Mouse (Mus musculus): ENCODE results near the gene Raet1e.
"Not testable (repeated sequence)": the region's sequence is repeated elsewhere in the genome, so short reads cannot be mapped to it uniquely, and the experiment has no call there.

The Raet1e gene

GRCm38 (mm10) chr10:22274445-22275057, 116.2 kb downstream of the Raet1e start:
- DNase-seq: no peak

GRCm38 (mm10) chr10:22278468-22278867, 120.1 kb downstream of the Raet1e start:
- DNase-seq: not testable (repeated sequence)

GRCm38 (mm10) chr10:22282816-22283215, 124.4 kb downstream of the Raet1e start:
- no peak for DNase-seq

GRCm38 (mm10) chr10:22295676-22296075, 137.3 kb downstream of the Raet1e start:
- DNase-seq: no peak

- DNase-seq: no peak
Measured at GRCm38 (mm10) chr10:22297033-22297762, 138.8 kb downstream of the Raet1e start.

GRCm38 (mm10) chr10:22297766-22298461, 139.5 kb downstream of the Raet1e start:
- DNase-seq: no peak

- DNase-seq: no peak
Measured at GRCm38 (mm10) chr10:22299324-22299723, 141.0 kb downstream of the Raet1e start.

GRCm38 (mm10) chr10:22301641-22302040, 143.3 kb downstream of the Raet1e start:
- DNase-seq: no peak

- DNase-seq: no peak
Measured at GRCm38 (mm10) chr10:22302344-22303057, 144.1 kb downstream of the Raet1e start.

GRCm38 (mm10) chr10:22303736-22304135, 145.4 kb downstream of the Raet1e start:
- DNase-seq: no peak

- no peak for DNase-seq
Measured at GRCm38 (mm10) chr10:22305801-22306200, 147.4 kb downstream of the Raet1e start.

- DNase-seq: peak in 1 of 2 experiments; percentile 4
Measured at GRCm38 (mm10) chr10:22306452-22306851, 148.1 kb downstream of the Raet1e start.

GRCm38 (mm10) chr10:22308221-22308620, 149.9 kb downstream of the Raet1e start:
- DNase-seq: no peak

GRCm38 (mm10) chr10:22322858-22323257, 164.5 kb downstream of the Raet1e start:
- no peak for DNase-seq

- not testable (repeated sequence) for DNase-seq
Measured at GRCm38 (mm10) chr10:22345721-22346120, 187.4 kb downstream of the Raet1e start.

- DNase-seq: not testable (repeated sequence)
Measured at GRCm38 (mm10) chr10:22353548-22354195, 195.3 kb downstream of the Raet1e start.

- not testable (repeated sequence) for DNase-seq
Measured at GRCm38 (mm10) chr10:22354196-22354574, 195.8 kb downstream of the Raet1e start.

- not testable (repeated sequence) for DNase-seq
Measured at GRCm38 (mm10) chr10:22357373-22357772, 199.0 kb downstream of the Raet1e start.

- DNase-seq: not testable (repeated sequence)
Measured at GRCm38 (mm10) chr10:22360252-22360651, 201.9 kb downstream of the Raet1e start, which contains the start of gene Raet1d. TSS of gene Raet1d (plus strand) at chr10:22360552.

GRCm38 (mm10) chr10:22360957-22361356, 202.6 kb downstream of the Raet1e start:
- DNase-seq: not testable (repeated sequence)

GRCm38 (mm10) chr10:22361415-22362352, 203.3 kb downstream of the Raet1e start:
- DNase-seq: not testable (repeated sequence)

Measured in thymus, adult 18-20 months (tissue).